Mouse (Mus musculus) embryonic fibroblast, embryonic 13.5 days (primary cell): ENCODE measurements at regions not wholly inside any gene's neighbourhood (a gene's known extent, or its start where the extent isn't known, plus 50 kb on each side); places are given as distances from the start of the nearest gene placed in this dataset.

Experiments used
- CTCF ChIP-seq: IDR thresholded peaks from 2 replicates; pipeline ENCODE4 v1.5.1; 2011; ENCODE audit warnings: mild to moderate bottlenecking, control low read depth, low read length, moderate library complexity, borderline replicate concordance; ENCODE audit not compliant: insufficient read depth
- POLR2A ChIP-seq: IDR thresholded peaks from 2 replicates; pipeline ENCODE4 v1.6.1; 2011; ENCODE audit warnings: low read depth, mild to moderate bottlenecking, control low read depth, low read length, moderate library complexity

DNA sequence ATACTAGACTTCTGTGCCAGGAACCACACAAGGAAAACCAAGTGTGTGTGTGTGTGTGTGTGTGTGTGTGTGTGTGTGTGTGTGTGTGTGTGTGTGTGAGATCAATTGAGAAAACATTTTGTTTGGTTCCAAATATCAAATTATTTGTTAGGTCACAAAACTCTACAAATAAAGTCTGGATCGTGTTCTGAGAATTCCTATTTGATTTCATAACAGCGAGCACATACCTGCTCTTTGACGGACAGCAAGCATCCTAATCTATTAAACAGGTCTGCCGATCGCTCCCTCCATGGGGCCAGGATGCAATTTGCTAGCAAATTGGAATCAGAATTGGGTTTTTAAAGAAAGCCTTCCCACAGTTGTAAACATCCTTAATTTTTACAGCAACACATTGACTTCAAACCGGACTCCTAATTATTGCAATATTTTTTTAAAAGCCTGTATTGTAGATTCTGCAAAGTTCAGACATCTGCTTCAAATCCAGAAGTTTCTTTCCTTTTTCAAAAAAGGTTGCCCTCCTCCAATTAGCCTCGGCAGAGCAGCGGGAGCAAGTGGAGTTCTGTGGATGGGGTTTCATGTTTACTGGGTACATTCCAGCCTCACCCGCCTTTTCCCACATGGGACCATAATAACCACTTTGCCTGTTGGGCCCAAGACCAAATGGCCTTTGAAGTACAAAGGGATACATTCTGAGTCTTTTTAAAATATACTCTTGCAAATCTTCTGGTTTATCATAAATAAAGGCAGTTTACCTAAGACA lies 223.2 kb downstream of the Fam49a start:
- TF ChIP-seq CTCF (no peak), POLR2A (no peak)
